Mouse (Mus musculus) gastrocnemius, adult 8-10 months (tissue): Measurements from ENCODE around the gene Zeb2. TPM values are rescaled to one million over a fixed set of nuclear protein-coding genes. Genes with fewer than 3 reads are reported as not detected.

Source experiments
- DNase-seq, 2 experiments: peaks; one replicate each; pipeline ENCODE4 v3.0.0; 2022; ENCODE audit warnings: low spot score in 2 of 2
- microRNA-seq: library from miRNA; unstranded; fragments of <30 nt; microRNA quantifications from one replicate; pipeline ENCODE4 v1.2.0, GENCODE M21; 2022
- total RNA-seq, 4 experiments: library from RNA; stranded (reverse); gene quantifications; 2 replicates each; pipeline ENCODE4 v1.2.4; 2022

The Zeb2 gene
- total RNA-seq, 4 experiments from 2014 or later, result 24.4 to 42.0 (median 34.1) TPM

DNA sequence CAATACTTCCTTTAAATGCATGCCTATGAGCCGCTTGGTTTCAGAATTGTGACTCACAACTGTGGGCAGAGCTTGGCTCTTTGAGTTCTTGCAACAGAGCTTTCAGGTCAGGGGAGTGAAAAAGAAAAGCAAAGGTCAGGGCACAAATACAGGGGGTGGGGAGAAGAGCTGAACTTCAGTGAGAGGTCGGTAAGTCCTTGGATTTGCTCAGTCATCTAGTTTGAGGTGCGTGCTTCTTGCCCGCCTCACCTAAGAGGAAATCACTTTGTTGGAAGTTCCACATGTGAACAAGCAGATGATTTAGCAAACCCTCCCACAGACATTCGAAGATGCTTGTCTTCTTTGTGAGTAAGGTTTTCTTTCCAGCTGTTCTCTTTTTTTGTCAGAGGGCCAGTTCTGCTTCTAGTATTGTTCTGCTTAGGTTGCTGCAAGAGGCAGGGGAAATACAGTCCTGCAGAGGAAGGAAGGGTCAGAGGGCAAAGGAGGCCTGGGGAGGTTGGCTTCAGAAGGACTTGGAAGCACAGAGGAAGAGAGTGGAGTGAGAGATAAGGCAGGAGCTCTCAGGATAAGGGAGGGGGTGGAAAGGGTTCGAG is 164.3 kb downstream of the Zeb2 start:
- no peak for DNase-seq

DNA sequence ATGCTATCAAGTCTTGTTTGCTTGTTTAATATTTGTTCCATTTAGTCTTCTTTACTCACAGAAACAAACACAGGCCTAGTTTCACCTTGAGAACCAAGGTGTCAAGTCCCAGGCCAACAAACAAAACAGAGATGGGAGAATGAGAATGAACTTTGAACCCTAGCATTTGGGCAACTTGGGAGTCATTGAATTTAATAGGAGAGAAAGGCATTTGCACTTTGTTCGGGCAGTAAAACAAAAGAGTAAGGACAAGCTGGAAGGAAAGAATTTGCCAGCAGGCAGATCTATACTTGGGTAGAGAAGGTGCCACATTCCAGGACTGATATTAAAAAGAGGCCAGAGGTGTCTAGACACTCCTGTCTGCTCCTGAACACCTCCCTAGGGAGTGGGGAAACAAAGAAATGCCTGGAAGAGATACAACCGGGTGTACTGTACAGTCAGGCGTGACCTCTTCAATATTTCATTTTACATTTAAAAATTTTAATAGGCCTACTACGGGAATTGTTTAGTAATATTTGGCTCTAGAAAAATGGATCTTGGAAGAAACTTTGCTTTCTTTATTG is 165.5 kb downstream of the Zeb2 start:
- no peak for DNase-seq

DNA sequence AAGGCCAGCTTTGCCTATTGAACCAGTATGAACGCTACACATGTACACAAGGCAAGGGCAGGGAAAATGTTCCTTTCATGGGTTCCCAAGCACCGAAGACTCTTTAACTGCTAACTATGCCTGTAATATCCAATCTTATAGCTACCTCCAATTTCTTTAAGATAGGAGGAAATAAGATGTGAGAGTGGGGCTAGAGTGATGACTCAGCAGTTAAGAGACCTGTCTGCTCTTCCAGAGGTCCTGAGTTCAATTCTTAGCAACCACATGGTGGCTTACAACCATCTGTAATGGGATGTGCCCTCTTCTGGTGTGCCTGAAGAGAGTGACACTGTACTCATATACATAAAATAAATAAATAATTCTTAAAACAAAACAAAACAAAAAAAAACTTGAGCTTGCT is 172.5 kb downstream of the Zeb2 start:
- no peak for DNase-seq

Small RNA genes lying within 50 kb of the gene (microRNA-seq; reads per million reads assigned to microRNA genes)
- gene Mir5129, result not detected

Other genes starting within 250 kb of the Zeb2 start
- gene Gtdc1, start 189.7 kb downstream of the Zeb2 start, total RNA-seq, result 10 to 100 TPM; 28.7 to 38.1 (median 35.3) TPM